Mouse (Mus musculus) hindbrain, embryonic 11.5 days (tissue): ENCODE data around the gene Cacfd1. TPM values are rescaled to one million over a fixed set of nuclear protein-coding genes. Genes with fewer than 3 reads are reported as not detected.

ENCODE experiments used
- ATAC-seq: fragments of 200-750 bp; cut with Nextera tagmentation; 2 replicates; pipeline ENCODE4 v1.8.0; 2017; ENCODE audit warnings: mild to moderate bottlenecking, moderate TSS enrichment, moderate library complexity; ENCODE audit not compliant: low FRiP score
- DNase-seq: peaks from one replicate; pipeline ENCODE4 v3.0.0-alpha.2; 2015; ENCODE audit warnings: low spot score
- H3K27ac ChIP-seq: fragments of 300-500 bp; sonication (generic); 2 replicates; pipeline ENCODE4 v1.5.1; 2014; ENCODE audit warnings: mild to moderate bottlenecking, low read depth, low read length
- H3K27me3 ChIP-seq: fragments of 300-500 bp; sonication (generic); 2 replicates; pipeline ENCODE4 v1.6.1; 2014; ENCODE audit warnings: mild to moderate bottlenecking, low read length, moderate library complexity, mixed read lengths; ENCODE audit not compliant: control insufficient read depth, insufficient read depth
- H3K36me3 ChIP-seq: fragments of 300-500 bp; sonication (generic); 2 replicates; pipeline ENCODE4 v1.6.1; 2014; ENCODE audit warnings: mild to moderate bottlenecking, low read length, moderate library complexity, mixed read lengths; ENCODE audit not compliant: control insufficient read depth, insufficient read depth
- H3K4me1 ChIP-seq: fragments of 300-500 bp; sonication (generic); replicated peaks from 2 replicates; pipeline ENCODE4 v1.6.1; 2014; ENCODE audit warnings: low read length, mixed read lengths; ENCODE audit not compliant: control insufficient read depth, insufficient read depth
- H3K4me2 ChIP-seq: fragments of 300-500 bp; sonication (generic); replicated peaks from 2 replicates; pipeline ENCODE4 v1.6.1; 2014; ENCODE audit warnings: mild to moderate bottlenecking, low read depth, low read length
- H3K4me3 ChIP-seq: fragments of 300-500 bp; sonication (generic); 2 replicates; pipeline ENCODE4 v1.5.1; 2014; ENCODE audit warnings: low read depth, low read length
- H3K9ac ChIP-seq: fragments of 300-500 bp; sonication (generic); 2 replicates; pipeline ENCODE4 v1.6.1; 2014; ENCODE audit warnings: low read depth, low read length
- H3K9me3 ChIP-seq: fragments of 300-500 bp; sonication (generic); 2 replicates; pipeline ENCODE4 v1.6.1; 2016; ENCODE audit warnings: low read length; ENCODE audit not compliant: control insufficient read depth
- WGBS: fragments of 180-500 bp; shearing (Covaris S2); extraction: QIAGEN DNeasy Blood & Tissue Kit; methylation state at CpG from one replicate; pipeline ENCODE4 v1.1.7; 2014; 5-methylcytosine and 5-hydroxymethylcytosine counted together
- polyA plus RNA-seq: library from polyadenylated mRNA; unstranded; fragments of >200 nt; fragmentation: Nextera tagmentation; extraction: Ambion mirVana; gene quantifications from 2 replicates; pipeline ENCODE4 v1.2.1, GENCODE M21; 2014

Gene Cacfd1
- polyA plus RNA-seq, 1 experiment from 2014 or later, result 91.7 TPM

DNA sequence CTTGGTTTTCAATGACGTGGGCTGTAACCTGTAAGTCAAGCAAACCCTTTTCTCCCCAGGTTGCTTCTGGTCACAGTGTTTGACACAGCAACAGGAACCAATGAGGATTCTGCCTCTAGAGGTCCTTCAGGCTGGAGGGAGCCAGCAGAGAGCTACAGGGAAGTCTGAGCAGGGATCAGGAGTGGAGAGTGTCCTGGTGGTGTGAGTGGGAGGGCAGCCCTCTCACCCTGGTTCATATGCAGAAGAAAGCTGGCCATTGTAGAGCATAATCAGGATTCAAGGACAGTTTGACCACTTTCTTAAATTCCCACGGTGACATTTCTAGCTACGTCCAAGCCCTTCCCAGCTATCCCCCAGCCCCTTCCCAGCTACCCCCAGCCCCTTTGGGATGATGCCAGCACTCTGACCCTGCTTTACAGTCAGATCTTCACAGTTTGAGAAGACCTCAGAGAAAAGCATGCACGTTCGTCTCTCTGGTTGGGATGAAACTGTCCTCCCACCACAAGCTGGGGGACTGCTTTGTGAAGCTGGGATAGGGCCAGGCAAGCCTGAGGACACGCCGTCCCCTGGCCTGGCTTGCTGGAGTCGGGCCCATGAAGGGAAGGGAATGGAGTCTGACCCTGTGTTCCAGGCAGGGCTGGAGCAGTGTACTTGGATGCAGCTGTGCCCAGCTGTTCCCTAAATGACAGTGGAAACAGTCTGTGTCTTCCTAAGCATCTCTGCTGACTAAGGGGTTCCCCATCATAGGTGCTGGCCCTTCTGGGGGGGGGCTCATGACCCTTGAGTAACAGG lies 36.4 kb downstream of the Cacfd1 start:
- H3K36me3 ChIP-seq, result no peaks in the 10 kb centered on the region
- WGBS, result 69% methylated on average over 8 of the region's 8 CpGs
- DNase-seq (no peak), ATAC-seq (no peak)
- H3K4me2 ChIP-seq, result no peak overlapping the region
- no peak overlapping the region for H3K9ac ChIP-seq
- H3K4me3 ChIP-seq, result no peak overlapping the region
- no peaks in the 10 kb centered on the region for H3K9me3 ChIP-seq
- no peak overlapping the region for H3K27ac ChIP-seq
- H3K4me1 ChIP-seq, result no peaks in the 10 kb centered on the region
- no peaks in the 10 kb centered on the region for H3K27me3 ChIP-seq

DNA sequence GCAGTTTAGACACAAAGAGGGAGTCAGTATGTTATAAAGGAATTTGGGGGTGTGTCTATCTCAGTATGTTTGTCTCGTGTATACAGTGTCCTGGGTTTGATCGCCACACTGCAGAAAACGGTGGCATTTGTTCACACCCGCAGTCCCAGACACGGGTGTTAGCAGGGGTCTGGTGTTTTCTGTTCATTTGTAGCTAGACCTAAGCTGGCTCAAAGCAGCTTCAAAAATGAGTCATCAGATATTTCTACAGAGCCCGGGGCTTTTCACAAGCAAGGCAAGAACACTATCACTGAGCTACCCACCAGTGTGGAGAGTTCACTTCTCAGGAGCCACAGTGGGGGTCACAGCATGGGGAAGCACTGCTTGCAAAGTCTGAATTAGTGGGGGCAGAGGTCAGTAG lies 39.7 kb downstream of the Cacfd1 start:
- WGBS, result 38% methylated on average over 6 of the region's 6 CpGs
- Histone ChIP-seq H3K36me3 (no peaks in the 10 kb centered on the region), H3K27ac (no peak overlapping the region), H3K4me1 (no peaks in the 10 kb centered on the region), H3K27me3 (no peaks in the 10 kb centered on the region), H3K4me2 (no peak overlapping the region), H3K4me3 (no peak overlapping the region), H3K9ac (no peak overlapping the region), H3K9me3 (no peaks in the 10 kb centered on the region)
- no peak for ATAC-seq
- DNase-seq, result no peak

DNA sequence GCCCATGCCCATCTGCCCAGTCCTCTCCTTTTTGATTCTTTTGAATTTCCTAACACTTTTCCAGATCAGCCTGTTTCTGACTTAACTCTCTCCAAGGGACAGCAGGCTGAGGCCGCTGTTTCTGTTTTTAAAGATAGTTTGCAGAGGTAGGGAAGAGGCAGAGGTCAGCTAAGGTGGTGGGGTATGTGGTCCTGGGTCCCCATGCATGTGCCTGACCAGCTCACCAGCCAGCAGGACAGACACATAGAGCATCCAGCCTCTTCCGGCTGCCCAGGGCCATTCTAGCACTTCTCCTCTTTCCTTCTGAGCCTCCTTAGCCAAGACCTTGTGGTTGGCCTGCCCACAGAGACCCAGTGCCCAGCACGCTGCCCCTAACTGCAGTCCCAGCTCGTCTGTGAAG lies 48.5 kb downstream of the Cacfd1 start:
- Histone ChIP-seq H3K27ac (no peak overlapping the region), H3K27me3 (no peaks in the 10 kb centered on the region), H3K9ac (no peak overlapping the region), H3K36me3 (no peaks in the 10 kb centered on the region), H3K4me3 (no peak overlapping the region), H3K9me3 (no peaks in the 10 kb centered on the region), H3K4me1 (no peaks in the 10 kb centered on the region), H3K4me2 (no peak overlapping the region)
- ATAC-seq (no peak), DNase-seq (no peak)
- whole genome bisulfite sequencing, result 52% methylated on average over 4 of the region's 4 CpGs

DNA sequence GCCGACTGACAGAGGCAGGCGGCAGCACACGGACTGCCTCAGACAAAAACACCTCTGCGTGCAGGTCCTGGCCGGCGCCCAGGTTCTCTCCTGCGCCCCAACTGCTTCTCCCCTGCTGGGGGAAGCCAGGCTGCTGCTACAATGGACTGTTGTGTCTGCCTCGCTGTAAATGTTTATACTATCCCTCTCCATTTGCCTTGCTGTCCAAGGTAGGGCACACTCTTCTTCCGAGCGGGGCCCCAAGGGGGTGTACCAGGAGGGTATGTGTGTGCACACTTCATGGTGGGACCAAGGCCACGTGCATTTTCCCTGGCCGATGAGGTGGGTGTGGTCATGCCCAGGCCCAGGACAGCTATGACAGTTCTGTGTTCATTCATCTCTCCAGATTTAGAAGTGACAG lies 49.0 kb downstream of the Cacfd1 start:
- 50% methylated on average over 12 of the region's 12 CpGs for WGBS
- DNase-seq, result no peak
- no peak for ATAC-seq
- Histone ChIP-seq H3K9ac (no peak overlapping the region), H3K4me1 (no peaks in the 10 kb centered on the region), H3K4me2 (no peak overlapping the region), H3K9me3 (no peaks in the 10 kb centered on the region), H3K4me3 (no peak overlapping the region), H3K36me3 (no peaks in the 10 kb centered on the region), H3K27me3 (no peaks in the 10 kb centered on the region), H3K27ac (no peak overlapping the region)

DNA sequence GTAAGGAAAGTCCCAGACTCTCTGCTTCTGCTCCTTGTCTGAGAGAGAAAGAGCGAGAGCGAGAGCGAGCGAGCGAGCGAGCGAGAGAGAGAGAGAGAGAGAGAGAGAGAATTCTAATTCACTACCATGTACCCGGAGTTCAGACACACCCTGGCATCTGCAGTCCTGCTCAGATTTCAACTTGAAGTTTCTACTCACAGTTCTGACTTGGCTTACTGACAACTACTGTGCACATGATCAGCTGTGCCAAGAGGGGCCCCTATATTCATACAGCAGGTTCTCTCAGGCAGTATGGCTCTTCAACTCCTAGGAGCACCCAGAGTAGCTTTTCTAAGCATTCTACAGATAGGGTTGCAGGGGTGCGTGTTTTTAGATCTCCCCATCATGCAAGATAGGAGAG lies 49.5 kb downstream of the Cacfd1 start:
- Histone ChIP-seq H3K4me1 (no peaks in the 10 kb centered on the region), H3K27ac (no peak overlapping the region), H3K36me3 (no peaks in the 10 kb centered on the region), H3K9me3 (no peaks in the 10 kb centered on the region), H3K9ac (no peak overlapping the region), H3K27me3 (no peaks in the 10 kb centered on the region), H3K4me3 (no peak overlapping the region), H3K4me2 (no peak overlapping the region)
- WGBS, result 92% methylated on average over 9 of the region's 9 CpGs
- ATAC-seq (no peak), DNase-seq (no peak)

DNA sequence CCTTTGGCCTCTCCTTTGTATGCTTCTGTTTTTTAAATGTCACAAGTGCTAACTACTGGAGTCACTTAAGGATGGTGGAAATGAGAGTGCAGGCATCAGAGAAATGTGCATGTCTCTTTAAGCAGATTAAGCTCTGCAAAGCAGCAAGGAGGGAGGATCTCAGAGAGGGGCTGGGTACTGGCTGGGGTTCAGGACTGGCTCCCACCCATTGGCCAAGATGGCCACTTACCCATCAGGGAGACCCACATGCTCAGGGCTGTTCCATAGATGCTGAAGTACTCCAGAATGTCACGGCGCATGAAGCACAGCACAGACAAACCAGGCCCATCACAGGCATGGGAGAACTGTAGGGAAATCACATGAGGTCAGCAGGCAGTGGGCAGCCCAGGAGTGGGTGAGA lies 57.4 kb downstream of the Cacfd1 start:
- Histone ChIP-seq H3K36me3 (no peaks in the 10 kb centered on the region), H3K4me2 (no peak overlapping the region), H3K9ac (no peak overlapping the region), H3K9me3 (no peaks in the 10 kb centered on the region), H3K27ac (no peak overlapping the region), H3K4me1 (peaks cover 3% of the 10 kb centered on the region; the same call in 1 of the 2 replicates), H3K27me3 (no peaks in the 10 kb centered on the region), H3K4me3 (no peak overlapping the region)
- ATAC-seq (no peak), DNase-seq (no peak)
- WGBS, result 86% methylated on average over 2 of the region's 2 CpGs

DNA sequence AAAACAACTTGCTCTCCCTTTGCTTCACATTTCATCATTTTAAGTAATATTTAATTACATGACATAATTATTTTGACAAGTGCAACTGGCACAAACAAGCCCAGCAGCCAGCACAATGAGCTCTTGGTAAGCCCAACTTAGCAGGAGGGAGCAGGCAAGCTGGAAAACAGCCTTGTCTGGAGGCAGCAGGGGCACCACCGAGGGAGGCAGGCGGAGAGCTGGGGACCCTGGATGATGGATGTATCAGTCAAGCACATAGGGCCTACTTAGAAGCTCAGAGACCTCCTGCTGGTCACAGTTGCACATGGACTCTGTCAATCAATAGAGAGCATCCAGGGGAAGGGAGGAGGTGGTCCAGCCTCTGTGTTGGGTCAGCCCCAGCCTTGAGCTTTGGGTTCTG lies 58.3 kb downstream of the Cacfd1 start:
- Histone ChIP-seq H3K36me3 (no peaks in the 10 kb centered on the region), H3K9ac (no peak overlapping the region), H3K27ac (no peak overlapping the region), H3K4me3 (no peak overlapping the region), H3K27me3 (no peaks in the 10 kb centered on the region), H3K4me1 (peaks cover 3% of the 10 kb centered on the region; the same call in 1 of the 2 replicates), H3K4me2 (no peak overlapping the region), H3K9me3 (no peaks in the 10 kb centered on the region)
- 18% methylated on average over 2 of the region's 2 CpGs for WGBS
- no peak for ATAC-seq
- no peak for DNase-seq

DNA sequence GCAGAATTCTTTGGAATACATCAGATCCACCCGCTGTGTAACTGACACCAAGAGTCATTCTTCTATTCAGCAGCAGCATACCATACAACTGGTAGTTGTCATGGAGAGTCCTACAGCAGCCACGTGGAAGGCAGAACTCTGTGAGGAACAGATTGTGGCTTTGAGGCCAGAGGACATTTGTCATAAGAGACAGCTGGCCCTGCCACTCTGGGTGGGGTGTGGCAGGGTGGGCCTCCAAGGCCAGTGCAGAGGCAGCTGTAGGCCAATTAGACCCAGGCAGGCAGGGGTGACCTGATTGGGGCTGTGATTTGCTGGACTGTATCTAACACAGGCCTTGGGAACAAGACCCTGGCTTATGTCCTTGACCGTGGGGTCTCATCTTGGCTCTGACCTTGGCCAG lies 59.9 kb downstream of the Cacfd1 start:
- Histone ChIP-seq H3K9ac (no peak overlapping the region), H3K27ac (no peak overlapping the region), H3K27me3 (no peaks in the 10 kb centered on the region), H3K9me3 (no peaks in the 10 kb centered on the region), H3K4me3 (no peak overlapping the region), H3K36me3 (no peaks in the 10 kb centered on the region), H3K4me1 (peaks cover 3% of the 10 kb centered on the region; the same call in 1 of the 2 replicates), H3K4me2 (no peak overlapping the region)
- ATAC-seq (0 out of 2 replicates have a peak, but pooled peaks have one; percentile 51), DNase-seq (peak; percentile 47)
- WGBS, result 45% methylated on average over 3 of the region's 3 CpGs

DNA sequence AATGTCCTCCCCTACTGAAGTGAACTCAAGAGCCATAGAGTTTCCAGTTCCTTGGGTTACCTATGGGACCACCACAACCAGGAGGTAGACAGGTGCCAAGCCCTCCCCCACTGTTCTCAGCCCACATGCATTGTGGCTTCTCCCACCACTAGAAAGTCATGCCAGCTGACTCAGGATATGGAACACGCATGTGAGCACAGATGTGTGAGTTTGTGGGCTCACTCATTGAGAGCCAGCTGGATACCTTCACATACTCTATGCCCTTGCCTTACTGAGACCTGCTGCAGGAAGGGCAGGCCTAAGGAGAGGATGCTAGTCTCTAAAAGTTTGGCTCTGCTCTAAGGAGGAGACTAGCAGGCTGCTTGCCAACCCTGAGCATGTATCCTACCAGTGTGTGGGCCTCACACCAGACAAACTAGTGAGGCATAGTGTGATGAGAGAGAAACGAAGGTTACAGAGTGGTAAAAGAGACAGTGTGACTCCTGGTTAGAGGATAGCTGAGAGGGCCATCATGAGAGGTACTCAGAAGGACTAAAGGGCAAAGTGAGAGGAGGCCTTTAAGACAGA lies 60.6 kb downstream of the Cacfd1 start:
- Histone ChIP-seq H3K36me3 (no peaks in the 10 kb centered on the region), H3K4me3 (no peak overlapping the region), H3K27me3 (no peaks in the 10 kb centered on the region), H3K9ac (no peak overlapping the region), H3K4me2 (no peak overlapping the region), H3K9me3 (no peaks in the 10 kb centered on the region), H3K27ac (no peak overlapping the region), H3K4me1 (peaks cover 3% of the 10 kb centered on the region; the same call in 1 of the 2 replicates)
- WGBS, result 82% methylated on average over 2 of the region's 2 CpGs
- no peak for DNase-seq
- no peak for ATAC-seq
